Mouse (Mus musculus) stomach, postnatal 0 days (tissue): Measurements from ENCODE around the gene Ell3. TPM values are rescaled to one million over a fixed set of nuclear protein-coding genes. Genes with fewer than 3 reads are reported as not detected.

Source experiments
- ATAC-seq: fragments of 200-750 bp; cut with Nextera tagmentation; 2 replicates; pipeline ENCODE4 v1.8.0; 2017; ENCODE audit not compliant: low FRiP score, low TSS enrichment
- DNase-seq: peaks from one replicate; pipeline ENCODE4 v3.0.0-alpha.2; 2016; ENCODE audit warnings: low spot score
- H3K27ac ChIP-seq: fragments of 300-500 bp; sonication (generic); replicated peaks from 2 replicates; pipeline ENCODE4 v1.5.1; 2014; ENCODE audit warnings: mild to moderate bottlenecking, control low read depth
- H3K27me3 ChIP-seq: fragments of 300-500 bp; sonication (generic); 2 replicates; pipeline ENCODE4 v1.6.1; 2014; ENCODE audit warnings: low read length; ENCODE audit not compliant: control insufficient read depth, insufficient read depth
- H3K36me3 ChIP-seq: fragments of 300-500 bp; sonication (generic); 2 replicates; pipeline ENCODE4 v1.6.1; 2014; ENCODE audit warnings: low read length, mixed read lengths; ENCODE audit not compliant: control insufficient read depth, insufficient read depth
- H3K4me1 ChIP-seq: fragments of 300-500 bp; sonication (generic); replicated peaks from 2 replicates; pipeline ENCODE4 v1.6.1; 2014; ENCODE audit warnings: antibody characterized with exemption; ENCODE audit not compliant: control insufficient read depth, insufficient read depth
- H3K4me2 ChIP-seq: fragments of 300-500 bp; sonication (generic); replicated peaks from 2 replicates; pipeline ENCODE4 v1.6.1; 2014; ENCODE audit warnings: low read depth, mild to moderate bottlenecking, control low read depth, moderate library complexity
- H3K4me3 ChIP-seq: fragments of 300-500 bp; sonication (generic); 2 replicates; pipeline ENCODE4 v1.5.1; 2014; ENCODE audit warnings: low read depth, low read length, control low read depth
- H3K9ac ChIP-seq: fragments of 300-500 bp; sonication (generic); 2 replicates; pipeline ENCODE4 v1.6.1; 2014; ENCODE audit warnings: mild to moderate bottlenecking, low read length, control low read depth, mixed read lengths
- H3K9me3 ChIP-seq: fragments of 300-500 bp; sonication (generic); 2 replicates; pipeline ENCODE4 v1.6.1; 2016; ENCODE audit warnings: low read length; ENCODE audit not compliant: control insufficient read depth
- CTCF ChIP-seq: IDR thresholded peaks from 2 replicates; pipeline ENCODE4 v1.5.1; 2016; ENCODE audit warnings: antibody characterized with exemption, low read depth, mild to moderate bottlenecking, moderate library complexity
- EP300 ChIP-seq: optimal IDR thresholded peaks from 2 replicates; pipeline ENCODE3; 2016; ENCODE audit warnings: antibody characterized with exemption
- WGBS: fragments of 180-500 bp; shearing (Covaris S2); extraction: QIAGEN DNeasy Blood & Tissue Kit; methylation state at CpG from one replicate; pipeline ENCODE4 v1.1.7; 2014; 5-methylcytosine and 5-hydroxymethylcytosine counted together
- microRNA-seq: library from miRNA; unstranded; fragments of <30 nt; microRNA quantifications from one replicate; pipeline ENCODE4, GENCODE M21; 2016
- polyA plus RNA-seq: library from polyadenylated mRNA; unstranded; fragments of >200 nt; fragmentation: Nextera tagmentation; extraction: Ambion mirVana; gene quantifications from 2 replicates; pipeline ENCODE4 v1.2.1, GENCODE M21; 2015

Ell3 gene
- polyA plus RNA-seq, 1 experiment from 2014 or later: 4.9 TPM

DNA sequence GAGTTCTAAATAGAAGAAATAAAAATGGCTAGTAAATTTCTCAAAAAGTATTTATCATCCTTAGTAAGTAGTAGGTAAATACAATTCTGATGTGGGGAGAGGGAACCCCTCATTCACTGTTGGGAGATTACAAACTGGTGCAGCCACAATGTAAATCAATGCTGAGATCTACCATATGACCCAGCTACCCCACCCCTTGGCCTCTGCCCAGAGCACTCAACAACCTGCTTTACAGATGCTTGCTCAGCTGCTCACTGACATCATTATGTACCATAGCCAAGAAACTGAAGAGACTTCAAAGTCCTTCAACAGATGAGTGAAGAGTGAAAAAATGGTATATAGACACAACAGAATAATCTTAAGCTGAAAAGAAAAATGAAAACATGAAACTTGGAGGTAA, 40.8 kb downstream of the Ell3 start:
- no peaks in the 10 kb centered on the region for H3K9me3 ChIP-seq
- no peak for TF ChIP-seq CTCF
- TF ChIP-seq EP300: no peak
- H3K4me1 ChIP-seq: no peaks in the 10 kb centered on the region
- H3K4me3 ChIP-seq: no peak overlapping the region
- H3K27me3 ChIP-seq: no peaks in the 10 kb centered on the region
- H3K9ac ChIP-seq: no peak overlapping the region
- H3K4me2 ChIP-seq: no peak overlapping the region
- H3K36me3 ChIP-seq: no peaks in the 10 kb centered on the region
- no peak overlapping the region for H3K27ac ChIP-seq
- ATAC-seq (no peak), DNase-seq (no peak)

DNA sequence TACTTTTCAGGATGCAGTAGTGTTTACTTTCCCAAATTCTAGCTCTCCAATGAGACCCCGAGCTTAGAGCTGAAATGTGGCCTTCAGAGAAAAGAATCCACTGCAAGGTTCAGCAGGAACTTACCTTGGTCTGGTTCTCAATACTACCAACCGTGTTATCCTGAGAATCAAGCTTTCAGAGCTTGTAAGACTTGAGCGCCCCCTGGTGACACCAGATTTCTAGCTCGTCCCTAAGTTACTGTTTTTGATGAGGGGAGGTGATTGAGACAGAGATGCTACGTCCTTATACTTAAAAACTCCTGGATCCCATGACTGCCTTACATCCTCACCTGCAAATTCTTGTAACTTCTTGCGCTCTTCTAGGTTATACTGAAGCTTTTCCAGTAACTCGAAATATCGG, 47.5 kb downstream of the Ell3 start:
- H3K27me3 ChIP-seq: no peaks in the 10 kb centered on the region
- no peak overlapping the region for H3K9ac ChIP-seq
- H3K27ac ChIP-seq: no peak overlapping the region
- 12% methylated on average over 8 of the region's 8 CpGs for WGBS
- TF ChIP-seq CTCF (peak; percentile 89), EP300 (no peak)
- H3K4me2 ChIP-seq: no peak overlapping the region
- DNase-seq: peak; percentile 82
- no peaks in the 10 kb centered on the region for H3K4me1 ChIP-seq
- H3K36me3 ChIP-seq: no peaks in the 10 kb centered on the region
- H3K9me3 ChIP-seq: no peaks in the 10 kb centered on the region
- H3K4me3 ChIP-seq: no peak overlapping the region
- no peak for ATAC-seq

Small RNA genes within 50 kb of the gene (microRNA-seq; reads per million reads assigned to microRNA genes)
- gene Gm22953: not detected

Other genes with a start within 250 kb of the Ell3 start
- gene Trp53bp1, start 172.9 kb downstream of the Ell3 start, polyA plus RNA-seq: 9.6 and 10.6 TPM in 2 replicates
- 1.3 and 2.1 TPM in 2 replicates for gene Map1a, start 154.7 kb downstream of the Ell3 start, polyA plus RNA-seq
- gene Ppip5k1, start 88.9 kb downstream of the Ell3 start, polyA plus RNA-seq: 13.9 and 14.1 TPM in 2 replicates
- gene Ckmt1, start 86.6 kb downstream of the Ell3 start, polyA plus RNA-seq: 625 and 652 TPM in 2 replicates
- gene Strc, start 57.1 kb downstream of the Ell3 start, polyA plus RNA-seq: 0.01 and 0.04 TPM in 2 replicates
- 613 and 617 TPM in 2 replicates for gene Pdia3, start 30.5 kb downstream of the Ell3 start, polyA plus RNA-seq
- gene Catsper2, start 30.5 kb downstream of the Ell3 start, polyA plus RNA-seq: 1.0 and 1.3 TPM in 2 replicates
- 416 and 486 TPM in 2 replicates for gene Serf2, start 4.9 kb upstream of the Ell3 start, polyA plus RNA-seq
- 75.9 and 82.4 TPM in 2 replicates for gene Hypk, start 9.0 kb upstream of the Ell3 start, polyA plus RNA-seq
- gene Serinc4, start 12.5 kb upstream of the Ell3 start, polyA plus RNA-seq: 0.11 and 0.16 TPM in 2 replicates
- 25.2 and 27.6 TPM in 2 replicates for gene Mfap1b, start 29.8 kb upstream of the Ell3 start, polyA plus RNA-seq
- 11.5 and 12.2 TPM in 2 replicates for gene Mfap1a, start 62.4 kb upstream of the Ell3 start, polyA plus RNA-seq
- gene Wdr76, start 62.4 kb upstream of the Ell3 start, polyA plus RNA-seq: 2.4 and 3.4 TPM in 2 replicates